In genomic region chr15:82987732-82988112, GRCm38 (mm10) we compare ENCODE assay signal across 7 mouse cellular contexts. TPM values are rescaled to one million over a fixed set of nuclear protein-coding genes. Genes with fewer than 3 reads are reported as not detected.
DNase-seq lines count a peak whose midpoint lies in the region; ATAC-seq lines count a peak whose summit lies in the region.

Gene Tcf20, minus strand, starts transcription at chr15:82987872.

- peaks cover 30% of the 10 kb centered on the region for H3K4me1 ChIP-seq in intestine, embryonic 14.5 days (replicated peaks; ENCODE audit: control insufficient read depth, insufficient read depth, low read length)

- ATAC-seq in intestine, embryonic 14.5 days (replicated peaks; ENCODE audit: low FRiP score, low TSS enrichment, low read depth), result peak; percentile 93

- no peaks in the 10 kb centered on the region for H3K36me3 ChIP-seq in intestine, embryonic 14.5 days (ENCODE audit: control insufficient read depth, insufficient read depth, low read length)

- H3K4me3 ChIP-seq in intestine, embryonic 14.5 days (ENCODE audit: low read depth, low read length), result peak within 1 kb of the TSS; percentile 46

- H3K27me3 ChIP-seq in intestine, embryonic 14.5 days (replicated peaks; ENCODE audit: control insufficient read depth, insufficient read depth, low read length), result peaks cover 13% of the 10 kb centered on the region

- H3K4me2 ChIP-seq in intestine, embryonic 14.5 days (ENCODE audit: low read length), result peak within 1 kb of the TSS; percentile 97

- H3K9ac ChIP-seq in intestine, embryonic 14.5 days (ENCODE audit: low read length), result peak within 1 kb of the TSS; percentile 42

- peak; percentile 97 to 99 for DNase-seq in adrenal gland, adult (ENCODE audit: inconsistent age in 2 of 2, low spot score in 1 of 2)
- DNase-seq in embryo, embryonic 10.5 days (ENCODE audit: low spot score), result peak; percentile 95
- peak; percentile 93 for DNase-seq in gastrocnemius, postnatal 25 days
- peak; percentile 96 for DNase-seq in intestine, embryonic 14.5 days (ENCODE audit: low spot score)
- DNase-seq in left cerebral cortex, postnatal 14 days (ENCODE audit: low spot score in 2 of 2), result peak; percentile 84 to 92
- DNase-seq in mesoderm, embryonic 11.5 days (ENCODE audit: low read depth, low spot score), result peak; percentile 93
- DNase-seq in right cerebral cortex, postnatal 4 days, result peak; percentile 86

- H3K9me3 ChIP-seq in intestine, embryonic 14.5 days (ENCODE audit: control insufficient read depth, low read length), result no peaks in the 10 kb centered on the region

- intact Hi-C loops in left cerebral cortex, postnatal 14 days (cut with DNase I), result no loop called here

- under 1% methylated on average over 20 of the region's 20 CpGs for WGBS in intestine, embryonic 14.5 days

- H3K27ac ChIP-seq in intestine, embryonic 14.5 days (ENCODE audit: low read depth), result no peak within 1 kb of the TSS

RNA-seq across cellular contexts. Expression of gene Tcf20, which starts in this region (rescaled TPM):
- total RNA-seq in gastrocnemius, postnatal 25 days (2021), result 10 to 100 TPM; 24.4 to 25.5 TPM
- polyA plus RNA-seq in intestine, embryonic 14.5 days (2014; fragmentation: Nextera tagmentation; extraction: Ambion mirVana), result 11.7 and 12.4 TPM in 2 replicates
- 100 to 1,000 TPM; 127 to 151 TPM for total RNA-seq in left cerebral cortex, postnatal 14 days (2021)

Comparison
In these comparisons a context has a peak if more than half of its experiments do, and no peak if none do; other contexts are left out.
1. RNA of gene Tcf20 (total RNA-seq): 127 to 151 TPM in left cerebral cortex, postnatal 14 days; 24.4 to 25.5 TPM in gastrocnemius, postnatal 25 days; every median in the first group is over 4 times any median in the second.
2. Peak in every context shown above with its lines, with median percentiles within 50 percentile points of each other: DNase-seq.